Mouse (Mus musculus) forebrain, embryonic 12.5 days (tissue): Measurements from ENCODE around the gene Gm49333. TPM values are rescaled to one million over a fixed set of nuclear protein-coding genes. Genes with fewer than 3 reads are reported as not detected.
A peak's percentile ranks its signal among the peaks of the same experiment; 100 is the strongest.

Experiments used
- ATAC-seq: fragments of 200-750 bp; cut with Nextera tagmentation; 2 replicates; pipeline ENCODE4 v1.8.0; 2017; ENCODE audit warnings: moderate TSS enrichment; ENCODE audit not compliant: low FRiP score
- H3K27ac ChIP-seq: fragments of 300-500 bp; sonication (generic); 2 replicates; pipeline ENCODE4 v1.5.1; 2016; ENCODE audit warnings: mild to moderate bottlenecking
- H3K27me3 ChIP-seq: fragments of 300-500 bp; sonication (generic); 2 replicates; pipeline ENCODE4 v1.6.1; 2016; ENCODE audit warnings: mild to moderate bottlenecking
- H3K36me3 ChIP-seq: fragments of 300-500 bp; sonication (generic); replicated peaks from 2 replicates; pipeline ENCODE4 v1.6.1; 2016; ENCODE audit warnings: mild to moderate bottlenecking
- H3K4me1 ChIP-seq: fragments of 300-500 bp; sonication (generic); 2 replicates; pipeline ENCODE4 v1.6.1; 2016
- H3K4me2 ChIP-seq: fragments of 300-500 bp; sonication (generic); 2 replicates; pipeline ENCODE4 v1.6.1; 2016; ENCODE audit warnings: mild to moderate bottlenecking, moderate library complexity
- H3K4me3 ChIP-seq: fragments of 300-500 bp; sonication (generic); replicated peaks from 2 replicates; pipeline ENCODE4 v1.5.1; 2016; ENCODE audit warnings: mild to moderate bottlenecking
- H3K9ac ChIP-seq: fragments of 300-500 bp; sonication (generic); 2 replicates; pipeline ENCODE4 v1.6.1; 2016; ENCODE audit warnings: mild to moderate bottlenecking
- H3K9me3 ChIP-seq: fragments of 300-500 bp; sonication (generic); 2 replicates; pipeline ENCODE4 v1.6.1; 2016
- WGBS: fragments of 180-500 bp; shearing (Covaris S2); methylation state at CpG from one replicate; pipeline ENCODE4 v1.1.7; 2016; 5-methylcytosine and 5-hydroxymethylcytosine counted together
- polyA plus RNA-seq: library from polyadenylated mRNA; unstranded; fragments of >200 nt; fragmentation: Nextera tagmentation; extraction: Ambion mirVana; gene quantifications from 2 replicates; pipeline ENCODE4 v1.2.1, GENCODE M21; 2016

Gm49333 gene
- polyA plus RNA-seq, 1 experiment from 2014 or later: not detected

- Histone ChIP-seq H3K27me3 (no peaks in the 10 kb centered on the region), H3K9ac (peak overlapping the region; percentile 88)
- under 1% methylated on average over 28 of the region's 28 CpGs for WGBS
These were observed 681 bp upstream of the Gm49333 start for GRCm38 (mm10) chr16:20610501-20611356.

GRCm38 (mm10) chr16:20619541-20620398, 8.4 kb downstream of the Gm49333 start:
- peak overlapping the region; percentile 75 for H3K4me3 ChIP-seq
- peak overlapping the region; percentile 75 for H3K4me2 ChIP-seq
- H3K27me3 ChIP-seq: peaks cover 9% of the 10 kb centered on the region; the same call in 1 of the 2 replicates
- H3K4me1 ChIP-seq: peaks cover 30% of the 10 kb centered on the region
- peak overlapping the region; percentile 87 for H3K9ac ChIP-seq
- ATAC-seq: peak; percentile 15
- H3K36me3 ChIP-seq: peaks cover 5% of the 10 kb centered on the region; the same call in 1 of the 2 replicates
- peak overlapping the region; percentile 82; the same call in 1 of the 2 replicates for H3K27ac ChIP-seq
- no peaks in the 10 kb centered on the region for H3K9me3 ChIP-seq
- WGBS: 2% methylated on average over 66 of the region's 83 CpGs

More at GRCm38 (mm10) chr16:20610501-20611356, 681 bp upstream of the Gm49333 start:
- peak; percentile 62 for ATAC-seq
- peak overlapping the region; percentile 85 for H3K4me2 ChIP-seq
- peak overlapping the region; percentile 92 for H3K27ac ChIP-seq
- H3K4me1 ChIP-seq: peaks cover 25% of the 10 kb centered on the region
- H3K4me3 ChIP-seq: peak overlapping the region; percentile 84
- peaks cover 26% of the 10 kb centered on the region for H3K36me3 ChIP-seq
- no peaks in the 10 kb centered on the region for H3K9me3 ChIP-seq

GRCm38 (mm10) chr16:20620399-20620735, 9.0 kb downstream of the Gm49333 start:
- WGBS: 2% methylated on average over 9 of the region's 9 CpGs
- ATAC-seq: peak; percentile 4
- no peaks in the 10 kb centered on the region for H3K9me3 ChIP-seq

DNA sequence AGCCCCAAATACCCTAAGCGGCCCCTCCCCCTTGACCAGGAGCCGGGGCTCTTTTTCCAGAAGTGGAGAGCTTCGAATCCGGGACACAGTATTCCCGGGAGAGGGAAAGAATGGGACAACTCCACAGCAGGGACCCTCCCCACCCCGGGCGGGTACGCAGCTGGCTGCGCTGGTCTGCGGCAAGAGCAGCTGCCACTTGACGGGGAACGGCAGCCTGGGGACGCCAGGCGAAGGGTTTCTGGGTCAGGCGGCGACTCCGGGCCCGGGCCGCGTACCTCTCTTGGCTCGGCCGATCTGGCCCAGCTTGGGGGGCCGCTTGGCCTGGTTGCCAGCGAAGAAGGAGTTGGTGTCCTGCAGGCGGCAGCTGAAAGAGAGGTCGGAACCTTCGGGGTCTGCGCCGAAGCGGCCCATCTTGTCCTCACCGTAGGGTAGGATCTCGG, 9.4 kb downstream of the Gm49333 start:
- peaks cover 5% of the 10 kb centered on the region; the same call in 1 of the 2 replicates for H3K36me3 ChIP-seq
- peaks cover 30% of the 10 kb centered on the region for H3K4me1 ChIP-seq
- H3K27ac ChIP-seq: peak overlapping the region; percentile 82
- under 1% methylated on average over 32 of the region's 32 CpGs for WGBS
- peak overlapping the region; percentile 87 for H3K9ac ChIP-seq
- peak overlapping the region; percentile 75 for H3K4me2 ChIP-seq
- H3K27me3 ChIP-seq: peaks cover 9% of the 10 kb centered on the region; the same call in 1 of the 2 replicates
- H3K9me3 ChIP-seq: no peaks in the 10 kb centered on the region
- peak overlapping the region; percentile 75 for H3K4me3 ChIP-seq
- ATAC-seq: peak; percentile 12

More at GRCm38 (mm10) chr16:20620399-20620735, 9.0 kb downstream of the Gm49333 start:
- Histone ChIP-seq H3K9ac (peak overlapping the region; percentile 87), H3K27me3 (peaks cover 9% of the 10 kb centered on the region; the same call in 1 of the 2 replicates), H3K4me1 (peaks cover 30% of the 10 kb centered on the region), H3K27ac (peak overlapping the region; percentile 82), H3K4me2 (peak overlapping the region; percentile 75), H3K36me3 (peaks cover 5% of the 10 kb centered on the region; the same call in 1 of the 2 replicates), H3K4me3 (peak overlapping the region; percentile 75)

GRCm38 (mm10) chr16:20621191-20621990, 10.0 kb downstream of the Gm49333 start, which contains the start of gene Camk2n2:
Gene Camk2n2, minus strand, starts transcription at chr16:20621287.
- Histone ChIP-seq H3K9me3 (no peaks in the 10 kb centered on the region), H3K4me3 (peak within 1 kb of the TSS; percentile 75), H3K4me1 (peaks cover 30% of the 10 kb centered on the region), H3K9ac (peak within 1 kb of the TSS; percentile 87), H3K36me3 (peaks cover 2% of the 10 kb centered on the region; the same call in 1 of the 2 replicates), H3K27me3 (peaks cover 9% of the 10 kb centered on the region; the same call in 1 of the 2 replicates), H3K27ac (peak within 1 kb of the TSS; percentile 82), H3K4me2 (peak within 1 kb of the TSS; percentile 75)
- ATAC-seq: peak; percentile 67
- under 1% methylated on average over 80 of the region's 92 CpGs for WGBS

DNA sequence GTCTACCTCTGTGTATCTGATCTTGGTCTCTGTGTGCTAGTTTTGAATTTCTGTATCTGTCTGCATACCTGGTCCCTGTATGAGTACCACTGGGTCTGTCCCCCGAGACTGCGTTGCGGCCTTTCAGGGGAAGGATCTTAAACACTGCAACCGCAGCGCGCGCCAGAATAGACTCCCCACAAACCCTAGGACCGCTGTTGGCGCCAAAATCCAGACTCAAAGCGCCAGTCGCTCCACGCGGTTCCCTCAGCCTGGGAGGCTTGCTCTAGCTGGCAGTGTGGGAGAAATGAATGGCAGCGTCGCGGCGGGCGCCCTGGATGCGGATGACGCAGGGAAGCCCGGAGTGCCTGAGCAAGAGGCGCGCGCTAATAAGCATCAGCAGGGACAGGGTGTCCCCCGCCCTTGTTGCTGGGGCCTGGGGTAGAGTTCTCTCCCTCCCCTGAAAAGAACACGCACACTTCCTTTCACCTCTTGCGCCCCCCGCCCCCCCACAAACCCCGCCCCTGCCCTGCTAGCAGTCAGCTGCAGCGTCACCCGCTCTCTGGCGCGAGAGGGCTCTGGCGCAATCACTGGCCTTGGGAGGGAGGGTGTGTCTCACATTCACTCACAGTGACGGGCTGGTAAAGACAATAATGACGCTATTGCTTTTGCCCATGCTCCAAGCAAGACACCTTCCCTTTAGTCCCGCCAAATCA, 10.7 kb downstream of the Gm49333 start:
- peaks cover 9% of the 10 kb centered on the region; the same call in 1 of the 2 replicates for H3K27me3 ChIP-seq
- ATAC-seq: peak; percentile 57
- no peaks in the 10 kb centered on the region for H3K9me3 ChIP-seq
- peak overlapping the region; percentile 82 for H3K27ac ChIP-seq
- under 1% methylated on average over 36 of the region's 37 CpGs for WGBS
- peaks cover 30% of the 10 kb centered on the region for H3K4me1 ChIP-seq
- peak overlapping the region; percentile 75 for H3K4me3 ChIP-seq
- peak overlapping the region; percentile 87 for H3K9ac ChIP-seq
- H3K36me3 ChIP-seq: no peaks in the 10 kb centered on the region
- H3K4me2 ChIP-seq: peak overlapping the region; percentile 75

DNA sequence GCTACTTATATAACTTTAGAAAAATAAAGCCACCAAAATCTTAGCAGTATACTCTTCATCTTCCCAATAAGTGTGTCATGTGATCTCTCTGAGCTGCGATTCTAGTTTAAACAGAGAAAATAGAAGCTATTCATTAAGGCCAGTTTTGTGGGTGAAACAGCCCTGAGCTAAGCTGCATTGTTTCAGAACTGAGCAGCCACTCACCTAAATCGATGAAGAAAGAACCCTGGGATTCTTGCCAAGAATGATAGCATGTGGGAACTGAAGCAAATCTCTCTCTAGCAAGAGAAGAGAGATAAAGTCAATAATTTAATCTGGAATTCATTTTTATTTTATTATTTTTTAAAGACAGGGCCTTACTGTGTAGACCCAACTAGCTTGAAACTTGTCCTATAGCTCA, 11.8 kb downstream of the Gm49333 start:
- Histone ChIP-seq H3K9me3 (no peaks in the 10 kb centered on the region), H3K27ac (no peak overlapping the region), H3K9ac (no peak overlapping the region), H3K36me3 (no peaks in the 10 kb centered on the region), H3K4me3 (no peak overlapping the region), H3K4me1 (peaks cover 30% of the 10 kb centered on the region), H3K4me2 (no peak overlapping the region), H3K27me3 (peaks cover 9% of the 10 kb centered on the region; the same call in 1 of the 2 replicates)
- no peak for ATAC-seq
- WGBS: 14% methylated on average over 2 of the region's 2 CpGs

- Histone ChIP-seq H3K36me3 (no peaks in the 10 kb centered on the region), H3K4me1 (peaks cover 17% of the 10 kb centered on the region), H3K4me3 (no peak overlapping the region), H3K4me2 (peak overlapping the region; percentile 94), H3K9me3 (no peaks in the 10 kb centered on the region), H3K27ac (no peak overlapping the region), H3K27me3 (peaks cover 13% of the 10 kb centered on the region), H3K9ac (no peak overlapping the region)
- WGBS: 56% methylated on average over 11 of the region's 11 CpGs
- ATAC-seq: no peak
These were observed 17.5 kb downstream of the Gm49333 start for GRCm38 (mm10) chr16:20628871-20629391.

DNA sequence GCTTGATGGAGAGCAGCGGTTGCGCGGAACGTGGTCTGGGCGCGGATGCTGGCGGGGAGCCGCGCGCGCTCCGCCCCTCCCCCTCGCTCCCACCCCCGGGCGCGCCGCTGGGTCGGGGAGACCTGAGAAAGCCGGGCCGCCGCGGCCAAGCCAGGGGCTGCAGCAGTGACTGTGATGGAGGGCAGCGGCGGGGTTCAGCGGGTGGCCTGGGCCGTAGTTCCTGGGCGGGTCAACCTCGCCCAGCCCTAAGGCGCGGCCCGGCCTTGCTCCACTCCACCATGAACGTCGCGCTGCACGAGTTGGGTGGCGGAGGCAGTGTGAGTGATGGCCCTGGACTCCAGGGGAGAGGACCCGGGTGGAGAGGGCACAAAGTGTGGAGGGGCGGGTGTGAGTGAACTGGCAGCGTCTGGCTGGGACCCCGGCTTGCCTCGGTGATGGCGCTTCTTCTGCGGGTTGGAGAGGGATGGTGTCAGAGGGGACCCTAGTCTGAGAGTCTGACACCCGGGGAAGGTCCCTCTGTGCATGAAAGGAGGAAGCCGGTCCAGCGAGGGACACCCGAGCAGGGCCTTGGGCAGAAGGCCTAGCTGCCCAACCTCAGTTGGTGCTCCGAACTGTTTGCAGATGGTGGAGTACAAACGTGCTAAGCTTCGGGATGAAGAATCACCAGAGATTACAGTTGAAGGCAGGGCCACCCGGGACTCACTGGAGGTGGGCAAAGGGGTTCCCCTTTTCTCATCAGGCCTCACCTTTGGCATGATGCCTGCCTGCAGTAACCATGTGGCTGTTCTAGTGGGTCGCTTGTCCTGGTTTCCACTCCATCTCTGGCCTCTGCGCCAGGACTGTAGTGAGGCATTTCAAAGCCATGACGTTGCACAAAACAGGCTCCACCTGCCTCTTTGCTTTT, 18.6 kb downstream of the Gm49333 start, which contains the start of gene Ece2:
Gene Ece2, plus strand, starts transcription at position 98 of the 904 bp plus-strand sequence.
- Histone ChIP-seq H3K27me3 (peaks cover 13% of the 10 kb centered on the region), H3K36me3 (no peaks in the 10 kb centered on the region), H3K9ac (peak within 1 kb of the TSS; percentile 75), H3K27ac (peak within 1 kb of the TSS; percentile 53; the same call in 1 of the 2 replicates), H3K4me3 (peak within 1 kb of the TSS; percentile 64), H3K4me1 (peaks cover 17% of the 10 kb centered on the region), H3K9me3 (no peaks in the 10 kb centered on the region), H3K4me2 (peak within 1 kb of the TSS; percentile 94)
- peak; percentile 70 for ATAC-seq
- WGBS: 7% methylated on average over 49 of the region's 54 CpGs

DNA sequence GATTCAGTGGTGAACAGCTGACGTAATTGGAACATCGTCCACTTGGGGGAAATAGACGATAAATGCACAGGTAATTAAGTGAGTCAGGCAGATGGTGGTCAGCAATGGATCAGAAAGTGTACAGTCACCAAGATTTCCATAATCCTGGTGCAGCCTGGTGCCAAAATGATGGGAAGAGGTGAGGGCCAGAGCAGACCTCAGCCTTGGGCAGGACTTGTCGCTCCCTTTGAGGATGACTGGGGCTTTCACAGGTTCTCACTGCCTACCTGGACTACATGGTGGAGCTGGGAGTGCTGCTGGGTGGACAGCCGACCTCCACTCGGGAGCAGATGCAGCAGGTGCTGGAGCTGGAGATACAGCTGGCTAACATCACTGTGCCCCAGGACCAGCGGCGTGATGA, 26.0 kb downstream of the Gm49333 start:
- Histone ChIP-seq H3K9me3 (no peaks in the 10 kb centered on the region), H3K4me1 (no peaks in the 10 kb centered on the region), H3K27me3 (no peaks in the 10 kb centered on the region), H3K27ac (no peak overlapping the region), H3K9ac (no peak overlapping the region), H3K4me3 (no peak overlapping the region), H3K4me2 (no peak overlapping the region), H3K36me3 (no peaks in the 10 kb centered on the region)
- 82% methylated on average over 8 of the region's 8 CpGs for WGBS
- ATAC-seq: no peak
